Mouse (Mus musculus): ENCODE results near the gene Gm28635.

GRCm38 (mm10) chr2:84715562-84716361 is 37.9 kb upstream of the Gm28635 start:
- TF ChIP-seq CTCF (IDR thresholded peaks at IDR 0.05; ENCODE audit: control insufficient read depth, insufficient read depth, low read length) (no peak), POLR2A (IDR thresholded peaks at IDR 0.05; ENCODE audit: borderline replicate concordance, control insufficient read depth, low read depth, low read length) (peak; percentile 65)
